Mouse (Mus musculus) hindbrain, embryonic 11.5 days (tissue): ENCODE data around the gene 5730596B20Rik. TPM values are rescaled to one million over a fixed set of nuclear protein-coding genes. Genes with fewer than 3 reads are reported as not detected.
A peak's percentile ranks its signal among the peaks of the same experiment; 100 is the strongest.

Experiments used
- ATAC-seq: fragments of 200-750 bp; cut with Nextera tagmentation; 2 replicates; pipeline ENCODE4 v1.8.0; 2017; ENCODE audit warnings: mild to moderate bottlenecking, moderate TSS enrichment, moderate library complexity; ENCODE audit not compliant: low FRiP score
- DNase-seq: peaks from one replicate; pipeline ENCODE4 v3.0.0-alpha.2; 2015; ENCODE audit warnings: low spot score
- H3K27ac ChIP-seq: fragments of 300-500 bp; sonication (generic); 2 replicates; pipeline ENCODE4 v1.5.1; 2014; ENCODE audit warnings: mild to moderate bottlenecking, low read depth, low read length
- H3K27me3 ChIP-seq: fragments of 300-500 bp; sonication (generic); 2 replicates; pipeline ENCODE4 v1.6.1; 2014; ENCODE audit warnings: mild to moderate bottlenecking, low read length, moderate library complexity, mixed read lengths; ENCODE audit not compliant: control insufficient read depth, insufficient read depth
- H3K36me3 ChIP-seq: fragments of 300-500 bp; sonication (generic); 2 replicates; pipeline ENCODE4 v1.6.1; 2014; ENCODE audit warnings: mild to moderate bottlenecking, low read length, moderate library complexity, mixed read lengths; ENCODE audit not compliant: control insufficient read depth, insufficient read depth
- H3K4me1 ChIP-seq: fragments of 300-500 bp; sonication (generic); replicated peaks from 2 replicates; pipeline ENCODE4 v1.6.1; 2014; ENCODE audit warnings: low read length, mixed read lengths; ENCODE audit not compliant: control insufficient read depth, insufficient read depth
- H3K4me2 ChIP-seq: fragments of 300-500 bp; sonication (generic); replicated peaks from 2 replicates; pipeline ENCODE4 v1.6.1; 2014; ENCODE audit warnings: mild to moderate bottlenecking, low read depth, low read length
- H3K4me3 ChIP-seq: fragments of 300-500 bp; sonication (generic); 2 replicates; pipeline ENCODE4 v1.5.1; 2014; ENCODE audit warnings: low read depth, low read length
- H3K9ac ChIP-seq: fragments of 300-500 bp; sonication (generic); 2 replicates; pipeline ENCODE4 v1.6.1; 2014; ENCODE audit warnings: low read depth, low read length
- H3K9me3 ChIP-seq: fragments of 300-500 bp; sonication (generic); 2 replicates; pipeline ENCODE4 v1.6.1; 2016; ENCODE audit warnings: low read length; ENCODE audit not compliant: control insufficient read depth
- WGBS: fragments of 180-500 bp; shearing (Covaris S2); extraction: QIAGEN DNeasy Blood & Tissue Kit; methylation state at CpG from one replicate; pipeline ENCODE4 v1.1.7; 2014; 5-methylcytosine and 5-hydroxymethylcytosine counted together
- polyA plus RNA-seq: library from polyadenylated mRNA; unstranded; fragments of >200 nt; fragmentation: Nextera tagmentation; extraction: Ambion mirVana; gene quantifications from 2 replicates; pipeline ENCODE4 v1.2.1, GENCODE M21; 2014

5730596B20Rik gene
- polyA plus RNA-seq, 1 experiment from 2014 or later: 5.4 TPM

DNA sequence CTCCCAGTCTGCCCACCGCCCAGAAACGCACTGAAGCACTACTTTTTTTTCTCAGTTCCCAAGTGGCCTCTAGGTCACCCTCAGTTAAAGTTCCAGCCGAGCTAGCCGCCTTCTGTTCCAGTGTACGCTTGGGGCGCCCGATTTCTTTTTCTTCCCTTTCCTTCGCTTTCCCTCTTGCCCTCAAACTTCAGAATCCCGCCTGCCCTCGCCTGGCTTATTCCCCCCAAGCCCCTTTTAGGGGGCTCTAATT lies 25.7 kb downstream of the 5730596B20Rik start:
- Histone ChIP-seq H3K27ac (peak overlapping the region; percentile 79), H3K9me3 (no peaks in the 10 kb centered on the region), H3K36me3 (no peaks in the 10 kb centered on the region), H3K4me3 (peak overlapping the region; percentile 56), H3K9ac (peak overlapping the region; percentile 77), H3K4me2 (peak overlapping the region; percentile 59), H3K4me1 (no peaks in the 10 kb centered on the region), H3K27me3 (peaks cover 91% of the 10 kb centered on the region)
- 0% methylated on average over 10 of the region's 10 CpGs for WGBS
- 0 out of 2 replicates have a peak, but pooled peaks have one; percentile 16 for ATAC-seq
- DNase-seq: no peak

DNA sequence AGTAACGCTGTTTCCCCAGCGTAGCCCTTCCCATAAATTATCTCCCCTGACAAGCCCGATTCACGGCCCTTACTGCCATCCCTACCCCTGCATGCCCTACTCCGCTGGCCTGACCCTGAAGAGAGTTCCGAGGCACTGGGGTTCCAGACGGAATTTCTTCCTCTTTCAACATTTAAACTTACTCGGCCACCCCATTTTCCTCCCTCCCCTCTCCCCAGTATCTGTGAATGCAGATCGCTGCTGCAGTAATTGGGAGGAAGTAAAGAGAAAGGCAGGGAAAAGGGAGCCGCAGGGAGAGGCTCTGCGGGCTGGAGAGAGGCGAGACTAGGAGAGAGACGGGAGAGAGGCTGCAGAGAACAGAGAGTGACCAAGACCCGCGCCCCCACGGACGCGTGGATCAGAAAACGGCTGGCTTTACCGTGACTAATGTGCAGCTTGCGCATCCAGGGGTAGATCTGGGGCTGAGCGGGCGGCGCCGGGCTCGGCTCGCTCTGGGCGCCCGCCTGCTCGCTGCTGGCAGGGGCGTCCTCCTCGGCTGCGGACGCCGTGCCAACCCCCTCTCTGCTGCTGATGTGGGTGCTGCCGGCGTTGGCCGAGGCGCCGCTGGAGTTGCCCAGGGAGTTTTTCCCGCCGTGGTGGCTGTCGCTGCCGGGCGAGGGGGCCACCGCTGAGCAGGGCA lies 26.2 kb downstream of the 5730596B20Rik start:
- H3K9ac ChIP-seq: peak overlapping the region; percentile 77
- H3K36me3 ChIP-seq: no peaks in the 10 kb centered on the region
- DNase-seq (no peak), ATAC-seq (peak; percentile 43; the same call in 1 of the 2 replicates)
- 0 out of 2 replicates have a peak, but pooled peaks cover under 1% of the 10 kb centered on the region for H3K4me1 ChIP-seq
- no peaks in the 10 kb centered on the region for H3K9me3 ChIP-seq
- peak overlapping the region; percentile 79 for H3K27ac ChIP-seq
- H3K4me2 ChIP-seq: peak overlapping the region; percentile 59
- peak overlapping the region; percentile 56 for H3K4me3 ChIP-seq
- peaks cover 91% of the 10 kb centered on the region for H3K27me3 ChIP-seq
- WGBS: under 1% methylated on average over 37 of the region's 46 CpGs

DNA sequence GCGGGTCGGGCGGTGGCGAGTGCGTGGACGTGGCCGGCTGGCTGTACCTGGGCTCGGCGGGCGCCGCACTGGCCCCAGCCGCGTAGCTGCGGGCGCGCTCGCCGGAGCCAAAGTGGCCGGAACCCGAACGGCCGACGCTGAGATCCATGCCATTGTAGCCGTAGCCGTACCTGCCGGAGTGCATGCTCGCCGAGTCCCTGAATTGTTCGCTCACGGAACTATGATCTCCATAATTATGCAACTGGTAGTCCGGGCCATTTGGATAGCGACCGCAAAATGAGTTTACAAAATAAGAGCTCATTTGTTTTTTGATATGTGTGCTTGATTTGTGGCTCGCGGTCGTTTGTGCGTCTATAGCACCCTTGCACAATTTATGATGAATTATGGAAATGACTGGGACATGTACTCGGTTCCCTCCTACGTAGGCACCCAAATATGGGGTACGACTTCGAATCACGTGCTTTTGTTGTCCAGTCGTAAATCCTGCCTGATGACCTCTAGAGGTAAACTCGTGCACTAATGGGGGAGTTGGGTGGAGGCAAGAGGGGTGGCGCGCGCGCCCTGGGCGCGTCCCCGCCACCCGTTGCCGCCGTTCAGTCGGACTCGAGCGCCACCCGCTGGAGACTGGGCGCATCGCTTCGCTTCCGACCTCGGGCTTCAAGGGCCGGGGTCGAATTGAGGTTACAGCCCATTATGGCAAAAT lies 26.9 kb downstream of the 5730596B20Rik start, which contains the start of gene Hoxa5:
Gene Hoxa5 (minus strand): TSS at position 538 of the 703 bp plus-strand sequence.
- Histone ChIP-seq H3K4me3 (peak within 1 kb of the TSS; percentile 56), H3K4me2 (peak within 1 kb of the TSS; percentile 59), H3K9me3 (no peaks in the 10 kb centered on the region), H3K9ac (peak within 1 kb of the TSS; percentile 77), H3K4me1 (0 out of 2 replicates have a peak, but pooled peaks cover 4% of the 10 kb centered on the region), H3K36me3 (no peaks in the 10 kb centered on the region), H3K27ac (peak within 1 kb of the TSS; percentile 79), H3K27me3 (peaks cover 93% of the 10 kb centered on the region)
- ATAC-seq: peak; percentile 64; the same call in 1 of the 2 replicates
- peak; percentile 62 for DNase-seq
- under 1% methylated on average over 58 of the region's 65 CpGs for WGBS

DNA sequence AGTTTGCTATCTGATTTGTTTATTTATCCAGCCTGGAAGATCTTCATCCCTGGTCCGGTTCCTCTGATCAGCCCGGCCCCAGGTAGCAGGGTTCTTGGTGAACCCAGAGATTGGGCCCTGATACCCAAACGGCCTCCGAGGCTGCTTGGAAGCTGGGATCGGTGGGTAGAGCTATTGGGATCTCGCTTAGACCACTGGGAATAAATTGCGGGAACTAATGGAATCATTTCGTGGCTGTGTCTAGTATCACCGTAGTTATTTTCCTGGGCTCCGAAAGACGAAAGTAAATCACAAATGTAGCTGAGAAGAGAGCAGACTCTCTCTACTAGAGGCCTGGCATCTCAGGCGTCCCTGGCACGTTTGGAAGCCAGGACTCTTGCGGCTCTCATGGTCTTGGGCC lies 27.9 kb downstream of the 5730596B20Rik start:
- ATAC-seq (no peak), DNase-seq (peak; percentile 66)
- peak overlapping the region; percentile 39; the same call in 1 of the 2 replicates for H3K4me2 ChIP-seq
- peak overlapping the region; percentile 12; the same call in 1 of the 2 replicates for H3K9ac ChIP-seq
- peak overlapping the region; percentile 48 for H3K27ac ChIP-seq
- H3K4me3 ChIP-seq: peak overlapping the region; percentile 17; the same call in 1 of the 2 replicates
- no peaks in the 10 kb centered on the region for H3K9me3 ChIP-seq
- H3K36me3 ChIP-seq: no peaks in the 10 kb centered on the region
- peaks cover 93% of the 10 kb centered on the region for H3K27me3 ChIP-seq
- WGBS: 3% methylated on average over 14 of the region's 14 CpGs
- H3K4me1 ChIP-seq: 0 out of 2 replicates have a peak, but pooled peaks cover 4% of the 10 kb centered on the region

DNA sequence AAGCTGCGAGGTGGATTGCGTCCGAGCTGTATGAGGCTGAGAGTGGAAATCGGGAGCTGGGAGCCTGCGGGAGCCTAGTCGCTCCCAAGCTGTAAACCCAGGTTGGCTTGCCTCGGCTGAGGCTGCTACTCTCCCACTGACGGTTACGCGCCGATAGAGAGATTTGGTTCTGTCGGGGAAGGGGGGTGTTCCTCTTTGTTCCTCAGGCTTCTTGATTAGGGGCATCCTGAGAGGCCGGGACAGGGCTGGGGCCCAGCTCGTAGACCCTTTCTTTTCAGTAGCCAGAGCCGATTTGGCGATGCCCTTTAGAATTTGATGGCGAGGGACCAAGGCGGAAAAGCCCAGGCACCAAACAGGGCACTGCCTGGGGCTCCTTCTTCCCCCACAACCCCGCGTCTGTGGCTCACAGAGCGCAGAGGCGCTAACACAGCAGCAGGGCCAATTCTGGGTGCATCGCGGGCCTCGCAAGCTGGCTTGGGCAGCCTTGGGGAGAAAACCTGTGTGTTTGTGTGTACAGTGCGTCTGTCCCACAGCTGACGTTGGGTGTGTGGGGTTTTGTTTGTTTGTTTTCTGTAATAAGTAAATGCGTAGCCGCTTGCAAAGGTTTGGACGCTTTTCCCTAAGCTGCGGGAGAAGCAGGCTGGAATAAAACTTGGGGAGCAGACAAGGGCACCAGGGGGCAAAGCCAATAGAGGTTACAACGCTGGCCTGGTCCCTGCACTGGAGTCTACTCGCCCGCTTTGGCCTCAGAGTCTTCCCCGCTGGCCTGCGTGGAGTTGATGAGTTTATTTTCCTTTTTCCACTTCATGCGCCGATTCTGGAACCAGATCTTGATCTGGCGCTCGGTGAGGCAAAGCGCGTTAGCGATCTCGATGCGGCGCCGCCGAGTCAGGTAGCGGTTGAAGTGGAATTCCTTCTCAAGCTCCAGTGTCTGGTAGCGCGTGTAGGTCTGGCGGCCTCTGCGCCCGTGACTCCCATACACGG lies 28.6 kb downstream of the 5730596B20Rik start:
- peak overlapping the region; percentile 12 for H3K9ac ChIP-seq
- no peaks in the 10 kb centered on the region for H3K36me3 ChIP-seq
- under 1% methylated on average over 55 of the region's 55 CpGs for WGBS
- 0 out of 2 replicates have a peak, but pooled peaks cover 4% of the 10 kb centered on the region for H3K4me1 ChIP-seq
- peak overlapping the region; percentile 48 for H3K27ac ChIP-seq
- ATAC-seq (no peak), DNase-seq (peak; percentile 65)
- peaks cover 91% of the 10 kb centered on the region for H3K27me3 ChIP-seq
- H3K4me2 ChIP-seq: peak overlapping the region; percentile 39
- no peaks in the 10 kb centered on the region for H3K9me3 ChIP-seq
- H3K4me3 ChIP-seq: peak overlapping the region; percentile 17

DNA sequence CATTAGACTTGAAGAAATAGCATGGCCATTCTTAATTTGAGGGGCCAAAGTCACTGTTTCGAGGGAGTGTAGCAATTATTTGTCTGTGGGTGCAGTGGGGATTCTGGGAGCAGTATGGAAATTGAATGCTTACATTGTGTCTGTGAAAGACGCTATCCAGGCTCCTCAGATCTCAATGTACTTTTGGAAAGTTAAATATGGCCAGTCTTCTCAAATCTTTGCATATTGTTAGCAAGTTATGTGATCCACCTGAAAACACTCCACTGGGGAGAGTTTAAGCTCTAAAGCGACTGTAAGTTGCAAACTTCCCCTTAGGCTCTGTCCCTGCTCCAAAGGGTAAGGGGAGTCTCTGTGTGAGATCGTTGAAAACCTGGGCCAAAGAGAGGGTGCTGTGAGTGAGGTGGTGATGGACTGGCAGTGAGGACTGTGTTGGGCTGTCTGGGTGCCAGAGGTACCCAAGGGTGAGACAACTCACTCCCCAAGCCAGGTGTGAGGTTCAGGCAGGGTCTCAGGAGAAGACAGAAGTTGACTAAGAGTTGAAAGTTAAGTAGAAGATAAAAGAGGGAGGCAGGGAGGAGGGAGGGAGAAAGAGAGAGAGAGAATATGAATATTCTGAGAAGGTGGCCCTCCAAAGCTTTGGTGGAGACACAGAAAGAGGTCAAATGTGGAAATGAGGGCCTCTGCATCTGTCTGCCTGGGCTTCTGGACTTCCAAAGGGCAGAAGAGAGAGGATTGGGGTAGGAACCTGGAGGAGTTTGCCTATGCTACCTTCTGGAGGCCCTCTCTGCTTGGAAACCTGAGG lies 29.8 kb downstream of the 5730596B20Rik start:
- DNase-seq (peak; percentile 54), ATAC-seq (no peak)
- Histone ChIP-seq H3K27ac (no peak overlapping the region), H3K9me3 (no peaks in the 10 kb centered on the region), H3K4me2 (peak overlapping the region; percentile 14; the same call in 1 of the 2 replicates), H3K4me1 (peaks cover 4% of the 10 kb centered on the region; the same call in 1 of the 2 replicates), H3K36me3 (no peaks in the 10 kb centered on the region), H3K4me3 (no peak overlapping the region; the same call in 1 of the 2 replicates), H3K27me3 (peaks cover 93% of the 10 kb centered on the region), H3K9ac (peak overlapping the region; percentile 12; the same call in 1 of the 2 replicates)
- 8% methylated on average over 4 of the region's 4 CpGs for WGBS

DNA sequence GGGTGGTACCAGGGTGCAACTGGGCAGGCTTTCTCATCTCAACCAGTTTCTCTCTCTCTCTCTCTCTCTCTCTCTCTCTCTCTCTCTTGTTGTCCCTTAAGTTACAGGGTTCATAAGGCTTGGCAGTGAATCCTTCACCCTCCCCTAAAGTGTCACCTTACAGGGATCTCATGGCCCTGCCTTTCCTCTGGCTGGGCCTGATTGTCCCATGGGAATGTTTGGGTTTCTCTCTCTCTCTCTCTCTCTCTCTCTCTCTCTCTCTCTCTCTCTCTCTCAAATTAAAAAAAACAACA lies 30.3 kb downstream of the 5730596B20Rik start:
- ATAC-seq: no peak
- H3K4me1 ChIP-seq: peaks cover 4% of the 10 kb centered on the region; the same call in 1 of the 2 replicates
- H3K4me2 ChIP-seq: peak overlapping the region; percentile 14; the same call in 1 of the 2 replicates
- no peak for DNase-seq
- peaks cover 94% of the 10 kb centered on the region for H3K27me3 ChIP-seq
- no peak overlapping the region for H3K4me3 ChIP-seq
- no peak overlapping the region for H3K27ac ChIP-seq
- no peak overlapping the region for H3K9ac ChIP-seq
- no peaks in the 10 kb centered on the region for H3K9me3 ChIP-seq
- no peaks in the 10 kb centered on the region for H3K36me3 ChIP-seq
